Mouse (Mus musculus): Measurements from ENCODE around the gene Eif5b. TPM values are rescaled to one million over a fixed set of nuclear protein-coding genes. Genes with fewer than 3 reads are reported as not detected.
A peak's percentile ranks its signal among the peaks of the same experiment; 100 is the strongest.

Gene Eif5b
- polyA plus RNA-seq, 1 experiment from 2014 or later, result 16.0 TPM

GRCm38 (mm10) chr1:37999552-37999951 lies 1.7 kb downstream of the Eif5b start:
- Histone ChIP-seq H3K9ac (replicated peaks; ENCODE audit: low read depth) (no peak overlapping the region), H3K4me2 (replicated peaks; ENCODE audit: low read depth, low read length) (peak overlapping the region; percentile 77; the same call in 1 of the 2 replicates)

GRCm38 (mm10) chr1:38000844-38001243 lies 3.0 kb downstream of the Eif5b start:
- WGBS, result 91% methylated on average over 8 of the region's 8 CpGs
- no peak for ATAC-seq
- H3K4me2 ChIP-seq (replicated peaks; ENCODE audit: low read depth, low read length), result no peak overlapping the region
- H3K4me3 ChIP-seq (ENCODE audit: low read depth, low read length), result no peak overlapping the region
- no peaks in the 10 kb centered on the region for H3K36me3 ChIP-seq (ENCODE audit: insufficient read depth, low read length)
- no peak for DNase-seq (ENCODE audit: low spot score)
- H3K27me3 ChIP-seq (replicated peaks; ENCODE audit: insufficient read depth, low read length), result no peaks in the 10 kb centered on the region
- TF ChIP-seq EP300 (IDR thresholded peaks at IDR 0.05) (no peak), CTCF (IDR thresholded peaks at IDR 0.05) (no peak)
- H3K4me1 ChIP-seq (ENCODE audit: insufficient read depth, low read depth, low read length), result peaks cover 6% of the 10 kb centered on the region; the same call in 1 of the 2 replicates
- H3K27ac ChIP-seq (ENCODE audit: low read length), result no peak overlapping the region
- no peak overlapping the region for H3K9ac ChIP-seq (replicated peaks; ENCODE audit: low read depth)
- H3K9me3 ChIP-seq (ENCODE audit: low read length), result no peaks in the 10 kb centered on the region

More at GRCm38 (mm10) chr1:37999552-37999951, 1.7 kb downstream of the Eif5b start:
- Histone ChIP-seq H3K4me1 (ENCODE audit: insufficient read depth, low read depth, low read length) (peaks cover 6% of the 10 kb centered on the region; the same call in 1 of the 2 replicates), H3K9me3 (ENCODE audit: low read length) (no peaks in the 10 kb centered on the region), H3K27me3 (replicated peaks; ENCODE audit: insufficient read depth, low read length) (no peaks in the 10 kb centered on the region), H3K27ac (ENCODE audit: low read length) (no peak overlapping the region), H3K4me3 (ENCODE audit: low read depth, low read length) (no peak overlapping the region), H3K36me3 (ENCODE audit: insufficient read depth, low read length) (peaks cover 7% of the 10 kb centered on the region; the same call in 1 of the 2 replicates)
- ATAC-seq (no peak), DNase-seq (ENCODE audit: low spot score) (no peak)
- WGBS, result 68% methylated on average over 3 of the region's 3 CpGs
- TF ChIP-seq EP300 (IDR thresholded peaks at IDR 0.05), result no peak
- no peak for TF ChIP-seq CTCF (IDR thresholded peaks at IDR 0.05)

- H3K27ac ChIP-seq (ENCODE audit: low read length), result no peak overlapping the region
- H3K27me3 ChIP-seq (replicated peaks; ENCODE audit: insufficient read depth, low read length), result no peaks in the 10 kb centered on the region
- no peak overlapping the region for H3K9ac ChIP-seq (replicated peaks; ENCODE audit: low read depth)
- H3K4me1 ChIP-seq (ENCODE audit: insufficient read depth, low read depth, low read length), result no peaks in the 10 kb centered on the region
- ATAC-seq, result no peak
- H3K4me2 ChIP-seq (replicated peaks; ENCODE audit: low read depth, low read length), result no peak overlapping the region
- WGBS, result 94% methylated on average over 9 of the region's 9 CpGs
- DNase-seq (ENCODE audit: low spot score), result no peak
- H3K4me3 ChIP-seq (ENCODE audit: low read depth, low read length), result no peak overlapping the region
- H3K9me3 ChIP-seq (ENCODE audit: low read length), result no peaks in the 10 kb centered on the region
- TF ChIP-seq CTCF (IDR thresholded peaks at IDR 0.05) (no peak), EP300 (IDR thresholded peaks at IDR 0.05) (no peak)
- no peaks in the 10 kb centered on the region for H3K36me3 ChIP-seq (ENCODE audit: insufficient read depth, low read length)
Measured at GRCm38 (mm10) chr1:38001956-38002355, 4.1 kb downstream of the Eif5b start.

DNA sequence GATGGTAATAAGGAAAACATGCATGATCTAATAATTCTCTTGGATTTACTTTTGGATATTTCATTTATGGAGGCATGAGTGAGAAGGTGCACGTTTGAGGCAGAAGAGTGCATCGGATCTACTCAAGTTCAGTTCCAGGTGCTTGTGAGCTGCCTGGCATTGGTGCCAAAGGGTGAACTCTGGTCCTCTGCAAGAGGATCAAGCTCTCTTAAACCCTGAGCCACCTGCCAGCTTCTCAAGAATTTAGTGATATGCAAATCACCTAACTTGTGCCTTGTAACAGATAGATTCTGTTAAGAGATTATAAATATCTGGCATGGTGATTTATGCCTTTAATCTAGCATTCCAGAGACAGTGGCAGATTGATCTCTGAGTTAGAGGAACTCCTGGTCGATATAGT lies 5.2 kb downstream of the Eif5b start:
- ATAC-seq, result no peak
- Histone ChIP-seq H3K27ac (ENCODE audit: low read length) (no peak overlapping the region), H3K4me3 (ENCODE audit: low read depth, low read length) (no peak overlapping the region), H3K27me3 (replicated peaks; ENCODE audit: insufficient read depth, low read length) (no peaks in the 10 kb centered on the region), H3K36me3 (ENCODE audit: insufficient read depth, low read length) (no peaks in the 10 kb centered on the region), H3K9me3 (ENCODE audit: low read length) (no peaks in the 10 kb centered on the region), H3K9ac (replicated peaks; ENCODE audit: low read depth) (no peak overlapping the region), H3K4me1 (ENCODE audit: insufficient read depth, low read depth, low read length) (no peaks in the 10 kb centered on the region), H3K4me2 (replicated peaks; ENCODE audit: low read depth, low read length) (no peak overlapping the region)
- no peak for TF ChIP-seq CTCF (IDR thresholded peaks at IDR 0.05)
- TF ChIP-seq EP300 (IDR thresholded peaks at IDR 0.05), result no peak
- no peak for DNase-seq (ENCODE audit: low spot score)
- 81% methylated on average over 3 of the region's 3 CpGs for WGBS

DNA sequence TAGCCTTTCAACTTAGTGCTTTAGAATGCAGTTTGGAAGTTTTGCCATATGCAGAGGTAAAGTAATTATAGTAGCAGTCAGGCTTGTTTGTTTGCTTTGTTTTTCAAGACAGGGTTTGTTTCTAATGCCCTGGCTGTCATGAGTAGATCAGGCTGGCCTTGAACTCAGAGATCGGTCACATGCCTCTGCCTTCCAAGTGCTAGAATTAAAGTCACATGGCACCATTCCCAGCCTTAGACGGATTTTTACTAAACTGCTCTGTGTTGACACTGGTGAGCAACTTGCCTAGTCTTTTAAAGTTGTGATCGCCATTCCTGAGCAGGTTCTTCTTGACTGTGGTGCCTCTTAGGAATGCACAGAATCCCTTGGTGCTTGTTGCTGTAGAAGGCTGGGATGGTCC lies 8.9 kb downstream of the Eif5b start:
- no peak overlapping the region for H3K27ac ChIP-seq (ENCODE audit: low read length)
- H3K4me3 ChIP-seq (ENCODE audit: low read depth, low read length), result no peak overlapping the region
- TF ChIP-seq EP300 (IDR thresholded peaks at IDR 0.05) (no peak), CTCF (IDR thresholded peaks at IDR 0.05) (no peak)
- WGBS, result 64% methylated on average over 3 of the region's 3 CpGs
- ATAC-seq (no peak), DNase-seq (ENCODE audit: low spot score) (no peak)
- no peaks in the 10 kb centered on the region for H3K27me3 ChIP-seq (replicated peaks; ENCODE audit: insufficient read depth, low read length)
- H3K9me3 ChIP-seq (ENCODE audit: low read length), result no peaks in the 10 kb centered on the region
- no peaks in the 10 kb centered on the region for H3K4me1 ChIP-seq (ENCODE audit: insufficient read depth, low read depth, low read length)
- no peak overlapping the region for H3K9ac ChIP-seq (replicated peaks; ENCODE audit: low read depth)
- H3K4me2 ChIP-seq (replicated peaks; ENCODE audit: low read depth, low read length), result no peak overlapping the region
- no peaks in the 10 kb centered on the region for H3K36me3 ChIP-seq (ENCODE audit: insufficient read depth, low read length)

DNA sequence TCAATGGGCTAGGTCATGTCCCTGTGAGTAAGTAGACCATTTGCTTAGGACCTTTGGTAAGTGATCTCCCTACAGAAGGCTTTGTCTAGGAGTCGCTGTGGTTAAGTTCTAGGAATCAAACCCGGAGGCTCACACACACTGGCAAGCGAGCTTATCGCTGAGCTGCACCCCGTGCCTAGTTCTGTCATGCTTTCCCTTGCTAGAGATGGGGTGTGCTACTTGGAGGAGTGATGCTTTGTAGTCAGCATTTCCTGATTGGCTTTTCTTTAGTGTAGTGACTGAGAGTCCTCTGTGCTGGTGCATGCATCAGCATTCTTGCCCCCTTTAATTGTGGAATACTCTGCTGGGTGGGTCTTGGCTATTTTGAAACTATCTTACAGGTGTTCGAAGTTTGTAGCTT lies 13.8 kb downstream of the Eif5b start:
- no peaks in the 10 kb centered on the region for H3K36me3 ChIP-seq (ENCODE audit: insufficient read depth, low read length)

GRCm38 (mm10) chr1:38012104-38012503 lies 14.3 kb downstream of the Eif5b start:
- Histone ChIP-seq H3K9ac (replicated peaks; ENCODE audit: low read depth) (no peak overlapping the region), H3K4me3 (ENCODE audit: low read depth, low read length) (no peak overlapping the region), H3K36me3 (ENCODE audit: insufficient read depth, low read length) (no peaks in the 10 kb centered on the region), H3K9me3 (ENCODE audit: low read length) (no peaks in the 10 kb centered on the region), H3K4me1 (ENCODE audit: insufficient read depth, low read depth, low read length) (no peaks in the 10 kb centered on the region), H3K4me2 (replicated peaks; ENCODE audit: low read depth, low read length) (no peak overlapping the region), H3K27me3 (replicated peaks; ENCODE audit: insufficient read depth, low read length) (no peaks in the 10 kb centered on the region), H3K27ac (ENCODE audit: low read length) (no peak overlapping the region)
- TF ChIP-seq EP300 (IDR thresholded peaks at IDR 0.05), result no peak
- TF ChIP-seq CTCF (IDR thresholded peaks at IDR 0.05), result no peak
- ATAC-seq (no peak), DNase-seq (ENCODE audit: low spot score) (peak; percentile 8)
- 76% methylated on average over 3 of the region's 3 CpGs for whole genome bisulfite sequencing

More for the DNA sequence above, 13.8 kb downstream of the Eif5b start:
- Histone ChIP-seq H3K4me2 (replicated peaks; ENCODE audit: low read depth, low read length) (no peak overlapping the region), H3K4me1 (ENCODE audit: insufficient read depth, low read depth, low read length) (no peaks in the 10 kb centered on the region), H3K27me3 (replicated peaks; ENCODE audit: insufficient read depth, low read length) (no peaks in the 10 kb centered on the region), H3K9me3 (ENCODE audit: low read length) (no peaks in the 10 kb centered on the region), H3K27ac (ENCODE audit: low read length) (no peak overlapping the region), H3K4me3 (ENCODE audit: low read depth, low read length) (no peak overlapping the region), H3K9ac (replicated peaks; ENCODE audit: low read depth) (no peak overlapping the region)
- no peak for ATAC-seq
- no peak for TF ChIP-seq EP300 (IDR thresholded peaks at IDR 0.05)
- TF ChIP-seq CTCF (IDR thresholded peaks at IDR 0.05), result no peak
- WGBS, result 87% methylated on average over 6 of the region's 6 CpGs
- no peak for DNase-seq (ENCODE audit: low spot score)

Measured in lung, postnatal 0 days (tissue).